Mouse (Mus musculus) CH12.LX (cell line): ENCODE data around the gene Tmprss3.

ENCODE experiments used
- GABPA ChIP-seq: IDR thresholded peaks from 2 replicates; pipeline ENCODE4 v1.6.1; 2012; ENCODE audit warnings: low read depth, low read length, improper control_type of control experiment, inconsistent platforms; ENCODE audit not compliant: insufficient replicate concordance
- HCFC1 ChIP-seq: IDR thresholded peaks from 2 replicates; pipeline ENCODE4 v1.6.1; 2012; ENCODE audit warnings: low read depth, mild to moderate bottlenecking, inconsistent platforms, low read length, improper control_type of control experiment
- TCF12 ChIP-seq: IDR thresholded peaks from 2 replicates; pipeline ENCODE4 v1.6.1; 2014; ENCODE audit warnings: low read depth, mild to moderate bottlenecking, inconsistent platforms, low read length, improper control_type of control experiment
- UBTF ChIP-seq: IDR thresholded peaks from 2 replicates; pipeline ENCODE4 v1.6.1; 2012; ENCODE audit warnings: low read depth, mild to moderate bottlenecking, inconsistent platforms, low read length, improper control_type of control experiment, moderate library complexity

DNA sequence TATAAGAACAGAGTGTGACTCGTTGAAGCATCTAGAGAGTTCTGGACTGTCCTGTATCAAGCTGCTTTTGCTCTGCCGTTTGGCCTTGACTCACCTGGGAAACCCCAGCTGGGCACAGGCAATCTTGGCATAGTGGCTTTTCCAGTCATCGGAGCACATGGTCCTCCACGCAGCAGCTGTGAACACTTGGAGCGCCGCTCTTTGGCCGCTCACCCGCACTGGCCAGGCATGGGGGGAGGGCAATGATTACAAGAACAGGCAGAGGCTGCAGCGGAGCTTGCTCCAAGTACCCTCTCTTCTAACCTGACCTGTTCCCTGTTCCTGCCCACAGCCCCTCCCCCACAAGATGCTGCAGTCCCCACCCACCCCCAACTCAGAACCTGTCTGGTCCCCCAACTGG, 5.4 kb downstream of the Tmprss3 start:
- no peak for TF ChIP-seq HCFC1
- no peak for TF ChIP-seq UBTF
- TF ChIP-seq TCF12: no peak
- TF ChIP-seq GABPA: no peak
